Mouse (Mus musculus): ENCODE measurements around the gene Cdk4. TPM values are rescaled to one million over a fixed set of nuclear protein-coding genes. Genes with fewer than 3 reads are reported as not detected.
A peak's percentile ranks its signal among the peaks of the same experiment; 100 is the strongest.

Gene Cdk4
- polyA plus RNA-seq, 1 experiment from 2014 or later = 2,431 TPM

DNA sequence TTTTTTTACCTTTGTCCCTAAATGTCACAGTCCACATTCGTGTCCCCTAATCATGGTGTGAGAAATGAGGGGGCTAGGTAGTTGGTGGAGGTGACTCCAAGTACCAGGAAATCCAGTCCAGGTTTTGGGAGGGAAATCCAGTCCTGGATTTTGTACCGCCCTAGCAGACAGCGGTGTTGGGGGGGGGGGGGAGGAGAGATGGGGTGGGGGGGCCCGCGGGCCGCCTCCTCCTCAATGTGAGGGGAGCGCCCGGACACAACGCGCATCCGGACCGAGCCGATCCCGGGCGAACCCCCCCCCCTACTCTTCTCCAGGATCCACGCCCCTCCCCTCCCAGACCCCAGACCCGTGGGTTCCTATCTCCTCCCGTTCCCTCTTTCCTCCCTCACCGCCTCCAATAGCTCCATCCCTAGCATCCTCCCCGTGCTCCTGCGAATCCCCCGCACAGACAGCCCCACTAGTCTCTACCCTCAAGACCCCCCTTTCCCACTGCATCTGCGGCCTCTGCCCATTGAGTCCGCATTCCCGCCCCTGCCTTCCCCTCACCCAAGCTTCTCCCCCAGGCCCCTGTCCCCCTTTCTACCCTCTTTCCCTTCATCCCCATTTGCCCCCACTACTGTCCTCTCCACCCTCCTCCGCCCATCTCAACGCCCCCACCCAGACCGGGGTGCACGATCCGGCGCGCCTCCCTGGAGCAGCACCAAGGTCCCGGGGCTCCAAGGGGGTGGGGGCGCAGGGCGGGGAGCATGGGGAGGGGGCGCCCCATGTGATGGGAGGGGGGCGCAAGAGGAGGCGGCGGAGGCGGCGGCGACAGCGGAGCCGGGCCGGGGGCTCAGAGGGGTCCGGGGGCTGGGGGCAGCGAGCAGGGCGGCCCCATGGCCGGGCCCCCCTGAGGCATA lies 15.6 kb downstream of the Cdk4 start:
- H3K9ac ChIP-seq = peak overlapping the region; percentile 87
- no peaks in the 10 kb centered on the region for H3K9me3 ChIP-seq
- H3K36me3 ChIP-seq (replicated peaks) = no peaks in the 10 kb centered on the region
- peak overlapping the region; percentile 77 for H3K27ac ChIP-seq
- peak overlapping the region; percentile 75 for H3K4me3 ChIP-seq (replicated peaks)
- peaks cover 51% of the 10 kb centered on the region for H3K4me1 ChIP-seq
- ATAC-seq (ENCODE audit: low FRiP score) = peak; percentile 71
- under 1% methylated on average over 27 of the region's 49 CpGs for whole genome bisulfite sequencing
- peak overlapping the region; percentile 100 for H3K4me2 ChIP-seq
- H3K27me3 ChIP-seq = peaks cover 68% of the 10 kb centered on the region

DNA sequence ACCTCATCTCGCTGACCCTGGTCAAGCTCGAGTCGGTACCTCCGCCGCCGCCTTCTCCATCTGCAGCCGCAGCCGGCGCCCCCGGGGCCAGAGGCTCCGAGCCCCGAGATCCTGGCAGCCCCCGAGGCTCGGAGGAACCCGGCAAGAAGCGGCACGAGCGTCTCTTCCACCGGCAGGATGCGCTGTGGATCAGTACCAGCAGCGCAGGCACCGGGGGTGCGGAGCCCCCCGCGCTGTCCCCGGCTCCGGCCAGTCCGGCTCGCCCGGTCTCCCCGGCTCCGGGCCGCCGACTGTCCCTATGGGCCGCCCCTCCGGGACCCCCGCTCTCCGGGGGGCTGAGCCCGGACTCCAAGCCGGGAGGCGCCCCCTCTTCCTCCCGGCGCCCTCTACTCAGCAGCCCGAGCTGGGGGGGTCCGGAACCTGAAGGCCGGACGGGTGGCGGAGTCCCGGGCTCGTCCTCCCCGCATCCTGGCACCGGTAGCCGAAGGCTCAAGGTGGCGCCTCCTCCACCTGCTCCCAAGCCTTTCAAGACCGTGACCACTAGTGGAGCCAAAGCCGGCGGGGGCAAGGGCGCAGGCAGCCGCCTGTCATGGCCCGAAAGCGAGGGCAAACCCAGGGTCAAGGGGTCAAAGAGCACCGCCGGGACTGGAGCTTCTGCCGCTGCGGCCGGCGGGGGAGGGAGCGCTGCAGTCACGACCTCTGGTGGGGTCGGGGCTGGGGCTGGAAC lies 16.5 kb downstream of the Cdk4 start:
- under 1% methylated on average over 66 of the region's 70 CpGs for WGBS
- no peaks in the 10 kb centered on the region for H3K36me3 ChIP-seq (replicated peaks)
- peak overlapping the region; percentile 87 for H3K9ac ChIP-seq
- H3K4me2 ChIP-seq = peak overlapping the region; percentile 100
- H3K27ac ChIP-seq = peak overlapping the region; percentile 77; the same call in 1 of the 2 replicates
- H3K27me3 ChIP-seq = peaks cover 77% of the 10 kb centered on the region
- peaks cover 51% of the 10 kb centered on the region for H3K4me1 ChIP-seq
- H3K4me3 ChIP-seq (replicated peaks) = peak overlapping the region; percentile 75
- no peaks in the 10 kb centered on the region for H3K9me3 ChIP-seq
- ATAC-seq (ENCODE audit: low FRiP score) = peak; percentile 21

DNA sequence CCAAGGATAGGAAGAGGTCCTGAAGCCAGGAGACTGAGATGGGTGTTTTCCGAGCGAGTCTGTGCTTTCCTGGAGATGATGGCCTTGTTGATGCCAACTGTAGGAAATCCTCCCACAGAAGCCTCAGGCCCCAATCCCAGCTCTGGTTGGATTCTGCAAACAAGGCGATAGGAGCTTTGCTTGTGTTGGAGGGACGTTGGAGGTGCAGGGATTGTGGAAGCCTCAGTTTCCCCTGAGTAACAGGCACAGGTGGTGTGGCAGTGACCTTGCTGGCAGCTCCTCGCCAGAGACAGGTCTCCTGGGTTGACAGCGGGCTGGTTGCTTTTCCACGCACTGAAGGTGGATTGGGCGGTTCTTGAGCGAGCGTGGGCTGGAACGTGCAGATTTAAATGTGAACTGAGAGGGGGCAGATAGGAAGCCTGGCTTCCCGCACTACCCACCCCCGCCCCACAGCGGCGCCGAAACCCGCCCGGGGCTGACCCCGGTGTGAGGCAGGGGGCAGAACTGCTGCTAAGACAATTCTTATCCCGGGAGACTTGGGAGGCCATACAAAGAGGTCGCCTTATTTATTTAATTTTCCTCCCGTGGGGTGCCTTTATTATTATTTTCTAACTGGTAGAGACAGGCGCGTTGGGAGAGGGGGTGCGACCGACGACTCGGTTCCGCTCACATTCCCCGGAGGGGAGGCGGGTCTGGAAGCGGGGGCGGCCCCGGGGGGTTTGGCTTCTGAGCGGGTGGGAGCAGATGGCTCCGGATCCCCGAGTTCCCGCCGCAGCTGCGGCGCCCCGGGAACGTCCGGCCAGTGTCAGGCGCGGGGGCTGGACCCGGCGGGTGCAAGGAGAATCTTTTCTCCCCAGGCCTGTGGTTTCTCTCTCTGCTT lies 17.8 kb downstream of the Cdk4 start:
- Histone ChIP-seq H3K4me1 (peaks cover 50% of the 10 kb centered on the region), H3K27me3 (peaks cover 81% of the 10 kb centered on the region), H3K9me3 (no peaks in the 10 kb centered on the region), H3K9ac (peak overlapping the region; percentile 48), H3K36me3 (replicated peaks) (no peaks in the 10 kb centered on the region), H3K4me3 (replicated peaks) (peak overlapping the region; percentile 75), H3K4me2 (peak overlapping the region; percentile 100), H3K27ac (no peak overlapping the region)
- 2% methylated on average over 48 of the region's 48 CpGs for WGBS
- no peak for ATAC-seq (ENCODE audit: low FRiP score)

GRCm38 (mm10) chr10:127081996-127082620 lies 18.8 kb downstream of the Cdk4 start:
- H3K27ac ChIP-seq = no peak overlapping the region
- H3K4me1 ChIP-seq = peaks cover 48% of the 10 kb centered on the region
- H3K27me3 ChIP-seq = peaks cover 79% of the 10 kb centered on the region
- no peaks in the 10 kb centered on the region for H3K9me3 ChIP-seq
- H3K9ac ChIP-seq = peak overlapping the region; percentile 48; the same call in 1 of the 2 replicates
- 29% methylated on average over 8 of the region's 8 CpGs for WGBS
- H3K4me2 ChIP-seq = peak overlapping the region; percentile 100
- no peaks in the 10 kb centered on the region; the same call in 1 of the 2 replicates for H3K36me3 ChIP-seq (replicated peaks)
- ATAC-seq (ENCODE audit: low FRiP score) = peak; percentile 30; the same call in 1 of the 2 replicates
- peak overlapping the region; percentile 75 for H3K4me3 ChIP-seq (replicated peaks)

DNA sequence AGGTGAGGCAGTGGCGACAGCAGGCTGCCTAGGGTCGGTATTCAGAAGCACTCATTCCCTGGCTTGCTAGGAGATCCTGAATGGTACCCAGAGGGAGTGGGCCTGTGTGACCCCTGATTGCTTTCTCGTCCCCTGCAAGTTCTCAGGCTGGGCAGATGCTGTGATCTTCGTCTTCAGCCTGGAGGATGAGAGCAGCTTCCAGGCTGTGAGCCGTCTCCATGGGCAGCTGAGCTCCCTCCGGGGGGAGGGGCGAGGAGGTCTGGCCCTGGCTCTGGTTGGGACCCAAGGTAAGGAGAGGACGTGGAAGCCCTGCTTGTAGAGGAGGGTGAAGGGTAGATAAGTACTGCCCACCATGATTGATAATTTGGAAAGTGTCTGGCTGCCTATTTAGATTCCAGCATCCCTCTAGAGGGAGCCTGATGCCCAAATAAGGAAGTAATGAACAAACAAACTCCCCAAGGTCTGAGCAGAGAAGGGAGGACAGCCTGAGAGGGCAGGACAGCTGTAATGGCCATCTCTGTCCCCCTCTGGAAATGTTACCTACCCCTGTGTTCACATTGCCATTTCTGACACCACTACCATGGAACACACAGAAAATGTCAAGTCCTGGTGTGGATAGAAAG lies 20.1 kb downstream of the Cdk4 start:
- H3K27ac ChIP-seq = no peak overlapping the region
- peaks cover 37% of the 10 kb centered on the region for H3K4me1 ChIP-seq
- no peak for ATAC-seq (ENCODE audit: low FRiP score)
- H3K9ac ChIP-seq = no peak overlapping the region
- no peaks in the 10 kb centered on the region for H3K9me3 ChIP-seq
- WGBS = 37% methylated on average over 8 of the region's 8 CpGs
- no peak overlapping the region for H3K4me2 ChIP-seq
- no peak overlapping the region for H3K4me3 ChIP-seq (replicated peaks)
- peaks cover 4% of the 10 kb centered on the region for H3K36me3 ChIP-seq (replicated peaks)
- H3K27me3 ChIP-seq = peaks cover 80% of the 10 kb centered on the region

DNA sequence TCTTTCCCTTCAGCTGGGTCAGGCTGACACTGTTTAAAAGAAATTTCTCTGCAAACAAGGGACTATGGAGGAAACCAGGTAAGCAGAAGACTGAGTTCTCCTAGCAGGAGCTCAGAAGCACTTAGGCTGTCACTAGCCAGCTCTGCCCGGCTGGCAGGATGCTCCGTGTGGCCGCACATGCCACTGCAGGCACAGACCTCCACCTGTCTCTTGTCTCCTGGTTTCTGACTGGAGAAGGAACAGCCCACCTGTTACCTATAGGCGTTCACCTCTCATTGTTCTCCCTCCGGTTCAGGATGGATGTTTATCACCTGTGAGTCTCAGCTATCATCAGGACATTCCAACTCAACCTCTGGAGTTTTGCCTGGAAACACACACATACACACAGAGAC lies 20.6 kb downstream of the Cdk4 start:
- H3K4me1 ChIP-seq = peaks cover 36% of the 10 kb centered on the region
- no peak overlapping the region for H3K4me3 ChIP-seq (replicated peaks)
- no peak overlapping the region for H3K9ac ChIP-seq
- H3K27ac ChIP-seq = no peak overlapping the region
- no peak overlapping the region for H3K4me2 ChIP-seq
- H3K27me3 ChIP-seq = peaks cover 83% of the 10 kb centered on the region
- no peak for ATAC-seq (ENCODE audit: low FRiP score)
- WGBS = 65% methylated on average over 5 of the region's 5 CpGs
- H3K36me3 ChIP-seq (replicated peaks) = peaks cover 4% of the 10 kb centered on the region
- H3K9me3 ChIP-seq = no peaks in the 10 kb centered on the region

- Histone ChIP-seq H3K4me1 (peaks cover 27% of the 10 kb centered on the region), H3K27me3 (peaks cover 83% of the 10 kb centered on the region), H3K9me3 (no peaks in the 10 kb centered on the region), H3K4me3 (replicated peaks) (no peak overlapping the region), H3K27ac (no peak overlapping the region), H3K4me2 (no peak overlapping the region), H3K9ac (no peak overlapping the region), H3K36me3 (replicated peaks) (peaks cover 4% of the 10 kb centered on the region)
- WGBS = 86% methylated on average over 9 of the region's 9 CpGs
- no peak for ATAC-seq (ENCODE audit: low FRiP score)
These were observed 21.7 kb downstream of the Cdk4 start for GRCm38 (mm10) chr10:127085052-127085451.

DNA sequence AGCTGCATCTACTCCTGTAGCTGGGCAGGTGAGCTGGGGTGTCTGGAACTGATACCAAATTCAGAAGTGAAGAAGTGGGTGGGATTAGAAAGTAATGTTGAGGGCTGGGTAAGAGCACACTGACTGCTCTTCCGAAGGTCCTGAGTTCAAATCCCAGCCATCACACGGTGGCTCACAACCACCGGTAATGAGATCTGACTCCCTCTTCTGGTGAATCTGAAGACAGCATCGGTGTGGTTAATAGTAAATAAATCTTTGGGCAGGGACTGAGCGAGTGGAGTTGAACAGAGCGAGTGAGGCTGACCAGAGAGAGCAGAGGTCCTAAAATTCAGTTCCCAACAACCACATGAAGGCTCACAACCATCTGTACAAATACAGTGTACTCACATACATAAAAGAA lies 22.3 kb downstream of the Cdk4 start:
- ATAC-seq (ENCODE audit: low FRiP score) = no peak
- H3K4me2 ChIP-seq = no peak overlapping the region
- peaks cover 83% of the 10 kb centered on the region for H3K27me3 ChIP-seq
- no peak overlapping the region for H3K27ac ChIP-seq
- no peak overlapping the region for H3K9ac ChIP-seq
- peaks cover 22% of the 10 kb centered on the region for H3K4me1 ChIP-seq
- H3K9me3 ChIP-seq = no peaks in the 10 kb centered on the region
- 81% methylated on average over 6 of the region's 6 CpGs for WGBS
- H3K36me3 ChIP-seq (replicated peaks) = peaks cover 4% of the 10 kb centered on the region
- H3K4me3 ChIP-seq (replicated peaks) = no peak overlapping the region

DNA sequence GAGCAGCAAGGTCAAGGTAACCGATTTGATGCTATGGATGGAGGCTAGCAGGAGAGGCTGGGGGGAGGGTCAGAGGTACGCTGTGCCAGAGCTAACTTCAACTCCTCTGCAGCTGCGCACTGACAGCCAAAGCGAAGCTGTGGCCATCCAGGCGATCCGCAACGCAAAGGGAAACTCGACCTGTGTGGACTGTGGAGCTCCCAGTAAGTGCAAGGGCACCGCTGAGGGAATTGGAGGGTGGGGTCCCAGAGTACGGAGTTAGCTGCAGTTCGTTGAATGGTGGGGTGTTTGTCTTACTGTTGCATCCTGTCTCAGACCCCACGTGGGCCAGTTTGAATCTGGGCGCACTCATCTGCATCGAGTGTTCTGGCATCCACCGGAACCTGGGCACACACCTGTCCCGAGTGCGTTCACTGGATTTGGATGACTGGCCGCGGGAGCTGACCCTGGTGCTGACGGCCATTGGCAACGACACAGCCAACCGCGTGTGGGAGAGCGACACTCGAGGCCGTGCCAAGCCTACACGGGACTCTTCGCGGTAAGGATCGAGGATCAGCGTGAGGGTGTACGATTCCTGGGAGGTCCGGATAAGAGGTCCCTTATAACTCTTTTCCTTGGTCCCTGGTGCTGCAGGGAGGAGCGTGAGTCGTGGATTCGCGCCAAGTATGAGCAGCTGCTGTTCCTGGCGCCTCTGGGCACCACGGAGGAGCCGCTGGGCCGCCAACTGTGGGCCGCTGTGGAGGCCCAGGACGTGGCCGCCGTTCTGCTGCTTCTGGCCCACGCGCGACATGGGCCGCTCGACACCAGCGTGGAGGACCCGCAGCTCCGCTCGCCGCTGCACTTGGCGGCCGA lies 27.5 kb downstream of the Cdk4 start:
- Histone ChIP-seq H3K9ac (0 out of 2 replicates have a peak overlapping the region, but pooled peaks have one; percentile 25), H3K9me3 (no peaks in the 10 kb centered on the region)
- 7% methylated on average over 57 of the region's 57 CpGs for WGBS

DNA sequence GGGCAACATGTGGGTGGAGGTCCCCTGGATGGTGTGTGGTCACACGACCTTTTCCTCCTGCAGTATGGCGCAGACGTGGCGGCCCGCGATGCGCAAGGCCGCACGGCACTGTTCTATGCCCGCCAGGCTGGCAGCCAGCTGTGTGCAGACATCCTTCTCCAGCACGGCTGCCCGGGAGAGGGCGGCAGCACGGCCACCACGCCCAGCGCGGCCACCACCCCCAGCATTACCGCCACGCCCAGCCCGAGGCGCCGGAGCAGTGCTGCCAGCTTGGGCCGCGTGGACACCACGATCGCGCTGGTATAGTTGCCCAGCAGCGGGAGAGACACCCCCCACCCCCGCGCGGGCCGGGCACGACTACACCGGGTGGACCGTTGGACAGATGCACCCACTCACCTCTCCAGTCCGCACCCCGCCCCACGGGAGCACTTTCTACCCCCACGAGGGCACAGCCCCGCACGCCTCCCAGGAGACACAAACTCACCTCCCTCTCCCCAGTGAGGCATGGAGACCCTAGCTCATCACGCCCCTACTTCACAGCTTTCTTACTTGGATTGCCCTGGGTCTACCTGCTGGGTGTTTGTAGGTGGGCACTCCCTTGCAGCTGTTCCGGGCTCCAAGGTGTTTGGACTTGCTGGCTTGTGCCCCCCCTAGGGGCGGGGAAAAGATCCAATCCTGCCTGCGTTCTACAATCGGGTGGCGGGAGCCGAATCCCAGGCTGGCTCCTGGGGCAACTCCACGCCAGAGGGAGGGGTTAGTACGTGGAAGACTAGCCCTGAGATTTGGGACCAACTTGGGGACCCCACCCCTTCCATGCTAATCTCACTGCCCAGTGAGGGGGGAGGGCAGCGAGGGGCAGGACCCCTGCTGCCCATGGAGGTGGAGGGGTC lies 28.4 kb downstream of the Cdk4 start:
- peaks cover 24% of the 10 kb centered on the region for H3K36me3 ChIP-seq (replicated peaks)
- no peaks in the 10 kb centered on the region for H3K9me3 ChIP-seq
- peaks cover 69% of the 10 kb centered on the region for H3K27me3 ChIP-seq
- 7% methylated on average over 48 of the region's 51 CpGs for WGBS
- peak overlapping the region; percentile 52 for H3K4me2 ChIP-seq
- H3K4me1 ChIP-seq = peaks cover 19% of the 10 kb centered on the region
- peak; percentile 40; the same call in 1 of the 2 replicates for ATAC-seq (ENCODE audit: low FRiP score)
- peak overlapping the region; percentile 33 for H3K4me3 ChIP-seq (replicated peaks)
- H3K27ac ChIP-seq = no peak overlapping the region; the same call in 1 of the 2 replicates
- H3K9ac ChIP-seq = peak overlapping the region; percentile 25; the same call in 1 of the 2 replicates

More for the DNA sequence above, 27.5 kb downstream of the Cdk4 start:
- H3K4me1 ChIP-seq = peaks cover 19% of the 10 kb centered on the region
- peaks cover 69% of the 10 kb centered on the region for H3K27me3 ChIP-seq
- H3K36me3 ChIP-seq (replicated peaks) = peaks cover 14% of the 10 kb centered on the region
- H3K4me3 ChIP-seq (replicated peaks) = peak overlapping the region; percentile 33
- H3K4me2 ChIP-seq = peak overlapping the region; percentile 52
- H3K27ac ChIP-seq = no peak overlapping the region
- peak; percentile 9; the same call in 1 of the 2 replicates for ATAC-seq (ENCODE audit: low FRiP score)

Measured in forebrain, embryonic 12.5 days (tissue).